Mouse (Mus musculus) E14TG2a.4 (cell line): ENCODE measurements around the gene Fthl17b.
"Not testable (repeated sequence)": the region's sequence is repeated elsewhere in the genome, so short reads cannot be mapped to it uniquely, and the experiment has no call there.

Experiments used
- H3K27me3 ChIP-seq: 2 replicates; pipeline ENCODE4 v1.6.1; 2014; ENCODE audit warnings: low read length, control low read depth; ENCODE audit not compliant: insufficient read depth
- H3K36me3 ChIP-seq: 2 replicates; pipeline ENCODE4 v1.6.1; 2014; ENCODE audit warnings: low read length, control low read depth; ENCODE audit not compliant: insufficient read depth
- H3K4me1 ChIP-seq: replicated peaks from 2 replicates; pipeline ENCODE4 v1.6.1; 2014; ENCODE audit warnings: low read depth, low read length, control low read depth
- H3K4me3 ChIP-seq: replicated peaks from 2 replicates; pipeline ENCODE4 v1.5.1; 2014; ENCODE audit warnings: mild to moderate bottlenecking, low read length
- H3K9me3 ChIP-seq: 2 replicates; pipeline ENCODE4 v1.6.1; 2014; ENCODE audit warnings: low read length, control low read depth
- CTCF ChIP-seq: conservative IDR thresholded peaks from 2 replicates; pipeline ENCODE4 v1.5.1; 2014; ENCODE audit warnings: low read length
- NANOG ChIP-seq: IDR thresholded peaks from 2 replicates; pipeline ENCODE4 v1.6.1; 2014; ENCODE audit warnings: borderline replicate concordance, low read length, mixed read lengths
- POU5F1 ChIP-seq: IDR thresholded peaks from 2 replicates; pipeline ENCODE4 v1.6.1; 2014; ENCODE audit warnings: low read length, borderline replicate concordance

Fthl17b gene

DNA sequence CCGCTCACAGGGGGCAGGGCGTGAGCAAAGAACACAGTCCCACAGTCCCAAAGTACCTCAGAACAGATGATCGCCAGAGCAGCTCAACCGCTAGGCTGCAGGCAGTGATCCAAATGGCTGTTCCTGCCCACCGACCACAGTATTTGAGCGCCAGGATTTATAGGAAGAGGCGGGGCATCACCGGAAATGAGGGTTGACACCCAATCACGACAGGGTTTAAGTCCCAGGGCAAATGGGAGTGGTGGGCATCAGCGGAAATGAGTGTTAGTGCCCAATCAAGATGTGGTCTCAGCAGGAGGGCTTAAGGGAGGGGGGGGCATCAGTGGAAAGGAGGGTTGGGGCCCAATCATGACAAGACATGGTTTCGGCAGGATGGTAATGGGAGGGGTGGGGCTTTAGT, at the start of gene Fthl17b:
Fthl17b (minus strand) TSS at position 101 of the 400 bp plus-strand sequence.
- not testable (repeated sequence) for H3K4me3 ChIP-seq

DNA sequence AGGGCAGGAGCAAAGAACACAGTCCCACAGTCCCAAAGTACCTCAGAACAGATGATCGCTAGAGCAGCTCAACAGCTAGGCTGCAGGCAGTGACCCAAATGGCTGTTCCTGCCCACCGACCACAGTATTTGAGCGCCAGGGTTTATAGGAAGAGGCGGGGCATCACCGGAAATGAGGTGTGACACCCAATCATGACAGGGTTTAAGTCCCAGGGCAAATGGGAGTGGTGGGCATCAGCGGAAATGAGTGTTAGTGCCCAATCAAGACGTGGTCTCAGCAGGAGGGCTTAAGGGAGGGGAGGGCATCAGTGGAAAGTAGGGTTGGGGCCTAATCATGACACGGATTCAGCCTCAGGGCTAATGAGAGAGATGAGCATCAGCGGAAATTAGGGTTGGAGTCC, 23.9 kb upstream of the Fthl17b start, which contains the start of gene Fthl17d:
Fthl17d (minus strand) TSS at position 101 of the 400 bp plus-strand sequence.
- not testable (repeated sequence) for H3K4me3 ChIP-seq, H3K4me1 ChIP-seq, H3K36me3 ChIP-seq, H3K27me3 ChIP-seq, H3K9me3 ChIP-seq

More for the DNA sequence above, at the start of gene Fthl17b:
- H3K27me3 ChIP-seq, H3K4me1 ChIP-seq, H3K36me3 ChIP-seq, H3K9me3 ChIP-seq: not testable (repeated sequence)

GRCm38 (mm10) chrX:8976459-8976858, 13.7 kb upstream of the Fthl17b start, which contains the start of gene Fthl17c:
Fthl17c (minus strand) TSS chrX:8976559.
- H3K9me3 ChIP-seq, H3K4me1 ChIP-seq, H3K27me3 ChIP-seq, H3K4me3 ChIP-seq, H3K36me3 ChIP-seq: not testable (repeated sequence)

DNA sequence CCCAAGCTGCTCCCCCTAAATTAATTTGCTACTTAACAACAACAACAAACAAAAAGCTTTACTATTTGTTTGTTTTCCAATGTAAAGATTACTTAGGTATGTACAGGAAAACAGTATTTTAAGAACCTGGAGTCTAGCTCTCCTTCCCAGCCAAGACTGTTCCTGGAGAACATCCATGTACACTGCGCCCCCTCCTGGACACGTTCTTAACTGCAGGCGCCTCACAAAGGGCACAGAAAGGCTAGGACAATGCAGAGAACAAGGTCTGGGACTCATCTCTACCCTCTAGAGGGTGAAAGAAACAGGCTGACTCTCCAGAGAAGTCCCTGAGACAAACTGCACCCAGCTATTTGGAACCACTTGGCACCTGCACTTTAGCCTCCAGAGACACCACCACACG, 1.8 kb upstream of the Fthl17b start:
- not testable (repeated sequence) for H3K4me1 ChIP-seq, H3K27me3 ChIP-seq, H3K36me3 ChIP-seq, H3K4me3 ChIP-seq
- 0 out of 2 replicates have a peak, but pooled peaks have one; percentile 12 for TF ChIP-seq CTCF
- peaks cover 12% of the 10 kb centered on the region; the same call in 1 of the 2 replicates for H3K9me3 ChIP-seq

- peak; percentile 49 for TF ChIP-seq CTCF
- H3K9me3 ChIP-seq, H3K4me3 ChIP-seq, H3K27me3 ChIP-seq, H3K36me3 ChIP-seq, H3K4me1 ChIP-seq: not testable (repeated sequence)
These were observed 14.5 kb downstream of the Fthl17b start for GRCm38 (mm10) chrX:8948130-8948805.

DNA sequence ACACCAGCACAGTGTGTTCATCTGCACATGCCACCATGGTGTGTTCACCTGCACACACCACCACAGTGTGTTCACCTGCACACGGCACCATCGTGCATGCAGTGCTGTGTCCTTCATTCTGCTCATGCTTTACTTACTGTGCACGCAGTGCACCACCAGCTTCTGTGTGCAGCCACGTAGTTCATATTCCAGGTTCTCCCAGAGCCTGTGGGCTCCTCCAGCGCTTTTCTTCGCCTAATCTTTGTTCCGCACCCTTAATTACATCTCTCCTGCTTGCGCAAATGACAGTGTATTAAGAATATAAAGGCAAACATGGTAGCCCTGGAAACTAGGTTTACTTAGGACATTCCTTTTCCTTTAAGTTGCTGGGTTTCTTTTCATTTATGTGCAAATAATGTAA, 18.7 kb downstream of the Fthl17b start:
- Histone ChIP-seq H3K27me3 (no peaks in the 10 kb centered on the region), H3K9me3 (no peaks in the 10 kb centered on the region), H3K4me1 (no peaks in the 10 kb centered on the region), H3K4me3 (no peak overlapping the region), H3K36me3 (no peaks in the 10 kb centered on the region)
- no peak for TF ChIP-seq POU5F1
- no peak for TF ChIP-seq NANOG

- Histone ChIP-seq H3K9me3 (no peaks in the 10 kb centered on the region), H3K27me3 (no peaks in the 10 kb centered on the region), H3K4me3 (no peak overlapping the region), H3K4me1 (no peaks in the 10 kb centered on the region), H3K36me3 (no peaks in the 10 kb centered on the region)
- TF ChIP-seq POU5F1 (no peak), CTCF (no peak), NANOG (no peak)
These were observed 35.5 kb downstream of the Fthl17b start for GRCm38 (mm10) chrX:8927308-8927707.

- Histone ChIP-seq H3K36me3 (no peaks in the 10 kb centered on the region), H3K4me3 (no peak overlapping the region), H3K4me1 (no peaks in the 10 kb centered on the region), H3K27me3 (no peaks in the 10 kb centered on the region), H3K9me3 (no peaks in the 10 kb centered on the region)
- TF ChIP-seq NANOG (no peak), CTCF (peak; percentile 37)
These were observed 40.8 kb downstream of the Fthl17b start for GRCm38 (mm10) chrX:8921813-8922607.

GRCm38 (mm10) chrX:8921080-8921479, 41.7 kb downstream of the Fthl17b start:
- Histone ChIP-seq H3K4me1 (no peaks in the 10 kb centered on the region), H3K9me3 (no peaks in the 10 kb centered on the region), H3K27me3 (no peaks in the 10 kb centered on the region), H3K36me3 (no peaks in the 10 kb centered on the region), H3K4me3 (no peak overlapping the region)
- TF ChIP-seq POU5F1 (no peak), CTCF (no peak), NANOG (no peak)
